Mouse (Mus musculus) liver, adult 10 weeks (tissue): ENCODE measurements around the gene Trit1. TPM values are rescaled to one million over a fixed set of nuclear protein-coding genes. Genes with fewer than 3 reads are reported as not detected.

Source experiments
- polyA plus RNA-seq: library from polyadenylated mRNA; stranded (reverse); fragments of 350-450 nt; fragmentation: Illumina TruSeq; extraction: RNeasy Lipid Tissue Mini Kit (QIAGEN cat#74804); gene quantifications from one replicate; pipeline ENCODE4 v1.2.3, GENCODE M21; 2014; ENCODE audit warnings: low read depth, low replicate concordance

Trit1 gene
- 13.7 TPM for polyA plus RNA-seq

DNA sequence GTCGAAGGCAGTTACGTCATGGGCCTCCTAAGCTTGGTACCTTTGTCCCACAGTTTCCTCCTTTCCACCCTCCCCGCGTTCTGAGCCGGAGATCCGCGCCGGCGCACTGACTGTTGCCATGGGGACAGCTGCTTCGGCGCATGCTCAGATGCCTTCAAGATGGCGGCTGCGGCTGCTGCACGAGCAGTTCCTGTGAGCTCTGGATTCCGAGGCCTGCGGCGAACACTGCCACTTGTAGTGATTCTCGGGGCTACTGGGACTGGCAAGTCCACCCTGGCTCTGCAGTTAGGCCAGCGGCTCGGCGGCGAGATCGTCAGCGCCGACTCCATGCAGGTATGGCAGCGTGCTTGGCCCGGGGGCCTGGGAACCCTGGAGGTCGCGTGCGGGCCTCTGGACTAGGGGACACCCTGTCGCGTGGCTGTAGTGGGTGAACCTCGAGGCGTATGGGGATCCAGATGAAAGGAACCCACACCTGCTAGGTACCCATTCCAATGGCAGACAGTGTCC, at the start of gene Trit1:
Trit1 (plus strand) TSS at position 147 of the 507 bp plus-strand sequence.

GRCm38 (mm10) chr4:122995404-122996220, 20.8 kb upstream of the Trit1 start, which contains the start of gene Mycl:
TSS of gene Mycl (plus strand) at chr4:122995652.

Other genes with a start within 250 kb of the Trit1 start
- 60.1 TPM for gene Ppt1, start 180.4 kb upstream of the Trit1 start, polyA plus RNA-seq
- gene Cap1, start 130.5 kb upstream of the Trit1 start, polyA plus RNA-seq, result 35.4 TPM
- 6.0 TPM for gene Mfsd2a, start 55.4 kb upstream of the Trit1 start, polyA plus RNA-seq
- gene Mycl, start 20.9 kb upstream of the Trit1 start, polyA plus RNA-seq, result 1.5 TPM
- gene Bmp8b, start 88.6 kb downstream of the Trit1 start, polyA plus RNA-seq, result not detected
- gene Oxct2b, start 99.7 kb downstream of the Trit1 start, polyA plus RNA-seq, result not detected
- 9.0 TPM for gene Ppie, start 123.4 kb downstream of the Trit1 start, polyA plus RNA-seq
- not detected for gene Hpcal4, start 166.6 kb downstream of the Trit1 start, polyA plus RNA-seq
- not detected for gene Nt5c1a, start 184.9 kb downstream of the Trit1 start, polyA plus RNA-seq
- gene Heyl, start 217.0 kb downstream of the Trit1 start, polyA plus RNA-seq, result 0.24 TPM
- gene Pabpc4, start 245.8 kb downstream of the Trit1 start, polyA plus RNA-seq, result 12.5 TPM